Mouse (Mus musculus): ENCODE measurements around the gene Eef1akmt4. TPM values are rescaled to one million over a fixed set of nuclear protein-coding genes. Genes with fewer than 3 reads are reported as not detected.
A peak's percentile ranks its signal among the peaks of the same experiment; 100 is the strongest.

The Eef1akmt4 gene
- polyA plus RNA-seq, 1 experiment: 5.1 TPM

- no peaks in the 10 kb centered on the region for H3K27me3 ChIP-seq (ENCODE audit: control insufficient read depth, insufficient read depth, low read length)
- H3K4me1 ChIP-seq (ENCODE audit: control insufficient read depth, insufficient read depth, low read length): peaks cover 5% of the 10 kb centered on the region
- H3K27ac ChIP-seq (ENCODE audit: control insufficient read depth, insufficient read depth, low read depth, low read length): no peak overlapping the region
- H3K4me3 ChIP-seq (ENCODE audit: control insufficient read depth, low read depth, low read length): no peak overlapping the region
- TF ChIP-seq CTCF (IDR thresholded peaks at IDR 0.05; ENCODE audit: control insufficient read depth, insufficient read depth, insufficient replicate concordance, low read depth, low read length) (no peak), POLR2A (IDR thresholded peaks at IDR 0.05; ENCODE audit: control insufficient read depth, low read depth, low read length) (no peak)
- no peaks in the 10 kb centered on the region for H3K36me3 ChIP-seq (ENCODE audit: control insufficient read depth, insufficient read depth, low read length)
Measured at GRCm38 (mm10) chr16:20595060-20595673, 16.2 kb upstream of the Eef1akmt4 start.

GRCm38 (mm10) chr16:20595737-20596136 is 15.7 kb upstream of the Eef1akmt4 start:
- Histone ChIP-seq H3K27me3 (ENCODE audit: control insufficient read depth, insufficient read depth, low read length) (no peaks in the 10 kb centered on the region), H3K4me1 (ENCODE audit: control insufficient read depth, insufficient read depth, low read length) (peaks cover 5% of the 10 kb centered on the region), H3K4me3 (ENCODE audit: control insufficient read depth, low read depth, low read length) (no peak overlapping the region), H3K27ac (ENCODE audit: control insufficient read depth, insufficient read depth, low read depth, low read length) (no peak overlapping the region), H3K36me3 (ENCODE audit: control insufficient read depth, insufficient read depth, low read length) (no peaks in the 10 kb centered on the region)
- TF ChIP-seq POLR2A (IDR thresholded peaks at IDR 0.05; ENCODE audit: control insufficient read depth, low read depth, low read length): no peak
- no peak for TF ChIP-seq CTCF (IDR thresholded peaks at IDR 0.05; ENCODE audit: control insufficient read depth, insufficient read depth, insufficient replicate concordance, low read depth, low read length)

GRCm38 (mm10) chr16:20596687-20597441 is 14.5 kb upstream of the Eef1akmt4 start:
- no peak for TF ChIP-seq POLR2A (IDR thresholded peaks at IDR 0.05; ENCODE audit: control insufficient read depth, low read depth, low read length)
- no peak for TF ChIP-seq CTCF (IDR thresholded peaks at IDR 0.05; ENCODE audit: control insufficient read depth, insufficient read depth, insufficient replicate concordance, low read depth, low read length)
- Histone ChIP-seq H3K4me1 (ENCODE audit: control insufficient read depth, insufficient read depth, low read length) (peaks cover 3% of the 10 kb centered on the region; the same call in 1 of the 2 replicates), H3K27ac (ENCODE audit: control insufficient read depth, insufficient read depth, low read depth, low read length) (no peak overlapping the region), H3K36me3 (ENCODE audit: control insufficient read depth, insufficient read depth, low read length) (no peaks in the 10 kb centered on the region), H3K27me3 (ENCODE audit: control insufficient read depth, insufficient read depth, low read length) (no peaks in the 10 kb centered on the region), H3K4me3 (ENCODE audit: control insufficient read depth, low read depth, low read length) (no peak overlapping the region)

- no peak overlapping the region for H3K27ac ChIP-seq (ENCODE audit: control insufficient read depth, insufficient read depth, low read depth, low read length)
- TF ChIP-seq CTCF (IDR thresholded peaks at IDR 0.05; ENCODE audit: control insufficient read depth, insufficient read depth, insufficient replicate concordance, low read depth, low read length) (no peak), POLR2A (IDR thresholded peaks at IDR 0.05; ENCODE audit: control insufficient read depth, low read depth, low read length) (no peak)
- no peaks in the 10 kb centered on the region for H3K36me3 ChIP-seq (ENCODE audit: control insufficient read depth, insufficient read depth, low read length)
- no peaks in the 10 kb centered on the region for H3K27me3 ChIP-seq (ENCODE audit: control insufficient read depth, insufficient read depth, low read length)
- no peak overlapping the region for H3K4me3 ChIP-seq (ENCODE audit: control insufficient read depth, low read depth, low read length)
- peaks cover 4% of the 10 kb centered on the region; the same call in 1 of the 2 replicates for H3K4me1 ChIP-seq (ENCODE audit: control insufficient read depth, insufficient read depth, low read length)
Measured at GRCm38 (mm10) chr16:20600511-20600910, 10.9 kb upstream of the Eef1akmt4 start.

GRCm38 (mm10) chr16:20604705-20605104 is 6.7 kb upstream of the Eef1akmt4 start:
- H3K4me3 ChIP-seq (ENCODE audit: control insufficient read depth, low read depth, low read length): no peak overlapping the region
- H3K36me3 ChIP-seq (ENCODE audit: control insufficient read depth, insufficient read depth, low read length): peaks cover 3% of the 10 kb centered on the region; the same call in 1 of the 2 replicates
- TF ChIP-seq CTCF (IDR thresholded peaks at IDR 0.05; ENCODE audit: control insufficient read depth, insufficient read depth, insufficient replicate concordance, low read depth, low read length) (no peak), POLR2A (IDR thresholded peaks at IDR 0.05; ENCODE audit: control insufficient read depth, low read depth, low read length) (no peak)

GRCm38 (mm10) chr16:20610501-20611356 is 664 bp upstream of the Eef1akmt4 start:
- Histone ChIP-seq H3K27ac (ENCODE audit: control insufficient read depth, insufficient read depth, low read depth, low read length) (peak overlapping the region; percentile 84), H3K27me3 (ENCODE audit: control insufficient read depth, insufficient read depth, low read length) (no peaks in the 10 kb centered on the region), H3K4me3 (ENCODE audit: control insufficient read depth, low read depth, low read length) (peak overlapping the region; percentile 98), H3K36me3 (ENCODE audit: control insufficient read depth, insufficient read depth, low read length) (peaks cover 3% of the 10 kb centered on the region; the same call in 1 of the 2 replicates), H3K4me1 (ENCODE audit: control insufficient read depth, insufficient read depth, low read length) (peaks cover 10% of the 10 kb centered on the region)
- TF ChIP-seq CTCF (IDR thresholded peaks at IDR 0.05; ENCODE audit: control insufficient read depth, insufficient read depth, insufficient replicate concordance, low read depth, low read length) (0 out of 2 replicates have a peak, but pooled peaks have one; percentile 9), POLR2A (IDR thresholded peaks at IDR 0.05; ENCODE audit: control insufficient read depth, low read depth, low read length) (peak; percentile 93)

More at GRCm38 (mm10) chr16:20604705-20605104, 6.7 kb upstream of the Eef1akmt4 start:
- H3K27me3 ChIP-seq (ENCODE audit: control insufficient read depth, insufficient read depth, low read length): no peaks in the 10 kb centered on the region
- H3K27ac ChIP-seq (ENCODE audit: control insufficient read depth, insufficient read depth, low read depth, low read length): no peak overlapping the region
- H3K4me1 ChIP-seq (ENCODE audit: control insufficient read depth, insufficient read depth, low read length): peaks cover 4% of the 10 kb centered on the region; the same call in 1 of the 2 replicates

Measured in testis, adult 2 months (tissue).